In genomic region chr6:71991190-71991932, GRCm38 (mm10) we compare ENCODE assay signal across 8 mouse cellular contexts.
A peak's percentile ranks its signal among the peaks of the same experiment; 100 is the strongest.
DNase-seq lines count a peak whose midpoint lies in the region; ATAC-seq lines count a peak whose summit lies in the region.

No protein-coding gene starts in this region.

- no peak overlapping the region for H3K9ac ChIP-seq in lung, embryonic 15.5 days
- no peak overlapping the region for H3K9ac ChIP-seq in embryonic facial prominence, embryonic 11.5 days (replicated peaks; ENCODE audit: low read length)
- H3K9ac ChIP-seq in liver, embryonic 12.5 days = no peak overlapping the region

- peak; percentile 26 for DNase-seq in embryo, embryonic 9.5 days (ENCODE audit: extremely low spot score)
- no peak for DNase-seq in embryo, embryonic 10 days (ENCODE audit: low spot score)
- no peak for DNase-seq in lung, postnatal 14 days
- no peak for DNase-seq in embryonic facial prominence, embryonic 11.5 days (ENCODE audit: low spot score)
- no peak for DNase-seq in gastrocnemius, postnatal 36 days

- intact Hi-C loops in gastrocnemius, postnatal 36 days (cut with DNase I) = no loop called here

- no peaks in the 10 kb centered on the region for H3K36me3 ChIP-seq in lung, embryonic 15.5 days
- no peaks in the 10 kb centered on the region for H3K36me3 ChIP-seq in embryonic facial prominence, embryonic 11.5 days (replicated peaks; ENCODE audit: control insufficient read depth, insufficient read depth, low read depth, low read length)
- H3K36me3 ChIP-seq in liver, embryonic 12.5 days = no peaks in the 10 kb centered on the region

- WGBS in lung, embryonic 15.5 days = 59% methylated on average over 8 of the region's 8 CpGs
- WGBS in embryonic facial prominence, embryonic 11.5 days = 50% methylated on average over 8 of the region's 8 CpGs
- 62% methylated on average over 8 of the region's 8 CpGs for WGBS in liver, embryonic 12.5 days (ENCODE audit: insufficient replicate concordance)

- H3K4me1 ChIP-seq in lung, embryonic 15.5 days = peaks cover 24% of the 10 kb centered on the region
- H3K4me1 ChIP-seq in embryonic facial prominence, embryonic 11.5 days (ENCODE audit: control insufficient read depth, insufficient read depth, low read length) = peaks cover 7% of the 10 kb centered on the region; the same call in 1 of the 2 replicates
- peaks cover 23% of the 10 kb centered on the region for H3K4me1 ChIP-seq in liver, embryonic 12.5 days

- no peak overlapping the region for H3K4me2 ChIP-seq in lung, embryonic 15.5 days
- no peak overlapping the region for H3K4me2 ChIP-seq in embryonic facial prominence, embryonic 11.5 days (ENCODE audit: low read depth, low read length)
- H3K4me2 ChIP-seq in liver, embryonic 12.5 days = no peak overlapping the region

- ATAC-seq in lung, embryonic 15.5 days (ENCODE audit: borderline replicate concordance, extremely low read depth, low FRiP score, low TSS enrichment) = no peak; the same call in 1 of the 2 replicates
- no peak for ATAC-seq in embryonic facial prominence, embryonic 11.5 days (replicated peaks; ENCODE audit: insufficient number of reproducible peaks, low FRiP score, low TSS enrichment, low read depth)
- ATAC-seq in liver, embryonic 12.5 days = no peak
- no peak for ATAC-seq in inflammation-experienced regulatory T-cells, adult 6 months

- H3K4me3 ChIP-seq in lung, embryonic 15.5 days = no peak overlapping the region
- H3K4me3 ChIP-seq in embryonic facial prominence, embryonic 11.5 days (ENCODE audit: low read depth, low read length) = no peak overlapping the region
- no peak overlapping the region for H3K4me3 ChIP-seq in liver, embryonic 12.5 days

- peak overlapping the region; percentile 11; the same call in 1 of the 2 replicates for H3K27ac ChIP-seq in lung, embryonic 15.5 days
- peak overlapping the region; percentile 52 for H3K27ac ChIP-seq in embryonic facial prominence, embryonic 11.5 days (replicated peaks; ENCODE audit: low read depth, low read length)
- H3K27ac ChIP-seq in liver, embryonic 12.5 days = 0 out of 2 replicates have a peak overlapping the region, but pooled peaks have one; percentile 12

- H3K27me3 ChIP-seq in lung, embryonic 15.5 days = no peaks in the 10 kb centered on the region
- H3K27me3 ChIP-seq in embryonic facial prominence, embryonic 11.5 days (ENCODE audit: control insufficient read depth, insufficient read depth, low read length) = no peaks in the 10 kb centered on the region
- H3K27me3 ChIP-seq in liver, embryonic 12.5 days (replicated peaks) = peaks cover 6% of the 10 kb centered on the region

- no peaks in the 10 kb centered on the region for H3K9me3 ChIP-seq in lung, embryonic 15.5 days
- H3K9me3 ChIP-seq in embryonic facial prominence, embryonic 11.5 days (replicated peaks; ENCODE audit: control insufficient read depth, low read length) = no peaks in the 10 kb centered on the region
- H3K9me3 ChIP-seq in liver, embryonic 12.5 days (replicated peaks) = no peaks in the 10 kb centered on the region
